Mouse (Mus musculus) kidney, adult 11 months (tissue): ENCODE data around the gene Pappa.

Experiments
- DNase-seq: peaks from one replicate; pipeline ENCODE4 v3.0.0; 2022

The Pappa gene

GRCm38 (mm10) chr4:65123741-65124224 lies at the start of gene Pappa:
Gene Pappa (plus strand): TSS chr4:65124174.
- DNase-seq = no peak

- DNase-seq = no peak
Measured at GRCm38 (mm10) chr4:65077906-65078615, 45.9 kb upstream of the Pappa start.

DNA sequence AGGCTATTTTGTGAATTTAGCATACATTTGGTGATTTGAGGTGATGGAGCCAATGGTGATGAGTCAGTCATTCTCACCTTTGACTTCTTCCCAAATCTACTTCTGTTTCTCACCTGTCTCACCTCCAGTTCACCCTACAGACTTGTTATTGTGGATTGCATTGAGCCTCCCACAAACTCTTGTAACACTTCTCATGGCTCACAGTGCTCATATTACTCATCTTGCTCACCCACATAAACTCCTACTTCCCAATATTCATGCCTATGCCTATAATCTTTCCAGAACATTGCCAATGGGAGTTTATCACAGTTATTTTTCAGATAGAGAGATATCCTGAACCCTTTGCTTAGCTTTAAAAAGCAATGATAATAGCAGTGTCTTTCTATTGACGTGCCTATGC lies 37.1 kb upstream of the Pappa start:
- no peak for DNase-seq

DNA sequence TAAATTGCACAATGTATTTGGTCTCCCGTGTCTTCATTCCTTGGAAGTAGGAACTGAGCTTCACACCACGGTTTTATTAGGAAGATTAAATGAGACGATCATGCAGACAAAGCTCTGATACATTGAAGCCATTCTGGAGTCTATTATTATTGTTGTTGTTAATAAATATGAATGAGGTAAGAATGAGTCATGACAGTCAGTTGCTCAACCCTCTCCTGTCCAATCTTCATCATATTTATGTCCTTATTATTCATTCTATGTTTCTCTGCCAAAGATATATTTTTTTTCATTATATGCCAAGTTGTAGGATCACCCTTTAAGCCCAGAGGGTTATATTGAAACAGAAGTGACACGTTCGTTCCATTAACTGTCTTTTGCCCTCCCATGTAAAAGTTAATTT lies 36.4 kb upstream of the Pappa start:
- no peak for DNase-seq

GRCm38 (mm10) chr4:65092191-65092590 lies 31.8 kb upstream of the Pappa start:
- DNase-seq = no peak

DNA sequence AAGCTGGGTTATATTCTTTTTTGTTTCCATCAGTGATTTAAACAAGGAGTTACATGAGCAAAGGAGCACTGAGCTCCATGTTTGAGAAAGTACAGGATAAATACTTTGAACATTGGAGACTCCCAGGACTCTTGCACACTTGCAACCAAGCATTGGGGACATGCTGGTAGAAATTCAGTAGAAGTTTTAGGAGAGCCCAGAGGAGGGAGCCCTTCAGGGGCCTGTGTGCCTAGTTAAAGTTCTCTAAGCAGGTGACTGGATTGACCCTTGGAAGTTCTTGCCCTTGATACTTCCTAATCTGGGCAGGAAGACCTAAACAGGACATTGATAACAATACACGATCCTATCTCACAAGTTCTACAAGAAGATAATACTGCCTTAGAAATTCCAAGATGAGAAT lies 3.6 kb upstream of the Pappa start:
- DNase-seq = no peak

DNA sequence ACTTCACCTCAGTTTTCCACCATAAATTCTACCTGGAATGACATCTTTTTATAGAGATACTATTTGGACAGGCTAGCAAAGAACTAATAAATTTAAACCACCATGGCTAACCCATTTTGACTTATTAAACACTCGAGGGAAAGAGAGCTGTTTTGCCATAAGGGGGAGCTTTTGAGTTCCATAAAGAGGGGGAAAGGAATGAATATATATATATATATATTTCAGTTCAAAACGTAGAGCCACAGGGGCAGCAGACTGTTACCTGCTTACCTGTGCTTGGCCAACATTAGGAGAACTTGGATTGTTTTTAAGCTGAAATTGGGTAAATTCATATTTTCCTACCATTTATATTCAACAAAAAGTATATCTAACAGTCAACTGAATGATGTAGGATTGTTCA lies 1.1 kb upstream of the Pappa start:
- no peak for DNase-seq

- DNase-seq = peak; percentile 21
Measured at GRCm38 (mm10) chr4:65124369-65125151, 586 bp downstream of the Pappa start.

DNA sequence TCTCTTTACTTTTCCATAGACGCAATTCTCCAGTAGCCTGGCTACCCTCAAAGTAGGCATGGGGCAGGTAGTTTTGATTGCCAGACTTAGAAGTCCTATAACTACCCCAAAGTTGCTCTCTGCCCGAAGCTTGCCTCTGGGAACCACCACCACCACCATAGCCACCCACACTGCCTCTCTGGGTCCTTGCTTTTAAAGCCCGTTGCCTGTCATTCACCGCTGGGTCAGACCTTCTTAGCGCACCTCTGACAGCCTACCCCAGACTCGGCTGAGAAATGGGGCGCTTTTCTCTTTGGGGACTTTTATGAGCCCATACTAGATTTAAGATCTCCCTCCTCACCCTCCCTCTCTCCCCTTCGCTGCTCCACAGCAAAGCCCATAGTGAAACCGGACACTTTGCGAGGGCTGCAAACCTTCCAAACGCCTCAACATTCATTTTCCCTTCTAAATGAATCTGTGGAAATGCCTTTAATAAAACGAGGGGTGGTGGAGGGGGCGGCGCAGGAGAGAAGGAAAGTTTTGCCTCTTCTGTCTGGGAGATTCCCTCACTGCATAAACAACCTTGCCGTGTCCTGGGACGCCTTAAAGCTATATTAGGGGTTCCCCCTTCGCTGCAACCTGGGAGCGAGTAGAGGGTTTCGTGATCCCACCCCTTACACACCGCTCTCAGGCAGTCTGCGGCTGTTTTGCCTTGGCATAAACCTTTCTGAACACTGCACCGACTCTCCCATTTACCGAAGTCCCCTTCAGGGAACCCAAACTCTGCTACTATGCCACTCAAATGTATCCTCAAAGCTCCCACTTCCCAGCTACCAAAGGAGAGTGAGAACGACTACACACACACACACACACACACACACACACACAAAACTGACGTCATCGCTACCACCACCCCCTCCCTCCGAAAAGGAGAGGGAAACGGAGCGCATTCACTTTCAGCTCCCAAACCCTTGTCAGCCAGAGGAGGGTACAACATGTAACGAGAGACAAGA lies 1.7 kb downstream of the Pappa start:
- peak; percentile 43 for DNase-seq

GRCm38 (mm10) chr4:65126451-65127290 lies 2.7 kb downstream of the Pappa start:
- no peak for DNase-seq

DNA sequence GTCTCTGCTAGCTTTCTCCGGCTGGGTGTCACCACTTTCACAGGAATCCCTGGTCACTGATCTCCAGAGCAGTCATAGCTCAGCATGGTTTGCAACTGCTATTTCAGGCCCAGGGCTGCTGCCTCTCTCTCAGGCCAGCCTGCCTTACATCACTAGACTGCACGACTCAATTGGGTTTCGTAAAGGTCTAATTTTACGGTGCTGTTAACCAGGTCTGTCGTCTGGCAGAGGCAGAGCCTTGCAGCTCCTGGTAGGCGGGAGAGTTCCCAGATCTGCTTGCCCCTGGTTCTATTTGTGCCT lies 3.3 kb downstream of the Pappa start:
- peak; percentile 80 for DNase-seq

DNA sequence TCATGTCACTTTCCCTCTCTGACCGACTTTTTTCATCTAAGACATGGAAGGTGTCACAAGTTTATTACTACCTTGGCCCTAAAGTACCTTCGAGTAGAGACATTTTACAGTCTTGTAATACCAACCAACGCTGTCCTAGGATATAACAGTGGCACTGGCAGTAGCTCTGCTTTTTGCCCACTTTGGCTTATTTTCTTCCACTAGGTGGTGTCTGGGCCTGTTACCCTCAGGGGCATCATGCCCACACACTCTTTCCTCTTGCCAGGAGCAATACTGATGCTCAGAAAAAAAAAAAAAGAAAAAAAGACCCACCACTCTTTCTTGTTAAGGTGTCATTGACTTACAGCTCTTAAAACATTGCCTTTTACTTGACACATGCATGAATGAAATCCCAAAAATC lies 8.7 kb downstream of the Pappa start:
- no peak for DNase-seq

- DNase-seq = no peak
Measured at GRCm38 (mm10) chr4:65134358-65134757, 10.4 kb downstream of the Pappa start.

DNA sequence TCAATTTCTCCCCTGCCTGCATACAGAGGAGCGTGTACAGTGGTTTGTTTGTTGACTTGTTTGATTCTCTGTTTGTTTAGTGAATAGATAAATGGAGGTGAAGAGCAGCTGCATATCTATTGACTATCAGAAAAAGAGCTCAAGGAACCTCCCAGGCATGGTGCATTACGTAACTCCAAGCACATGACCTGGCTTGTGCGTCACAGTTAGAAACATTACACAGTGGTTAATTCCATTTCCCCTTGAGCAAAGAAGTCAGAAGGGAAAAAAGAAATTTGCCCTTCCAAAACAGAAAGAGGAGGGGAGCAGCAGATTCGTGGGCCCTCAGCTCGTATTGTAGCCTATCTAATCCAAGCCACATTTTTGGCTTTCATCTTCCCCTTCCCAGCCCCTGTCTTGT lies 11.1 kb downstream of the Pappa start:
- DNase-seq = no peak

- DNase-seq = no peak
Measured at GRCm38 (mm10) chr4:65136541-65136940, 12.6 kb downstream of the Pappa start.

GRCm38 (mm10) chr4:65146936-65147335 lies 23.0 kb downstream of the Pappa start:
- DNase-seq = no peak

GRCm38 (mm10) chr4:65153601-65154000 lies 29.6 kb downstream of the Pappa start:
- no peak for DNase-seq

DNA sequence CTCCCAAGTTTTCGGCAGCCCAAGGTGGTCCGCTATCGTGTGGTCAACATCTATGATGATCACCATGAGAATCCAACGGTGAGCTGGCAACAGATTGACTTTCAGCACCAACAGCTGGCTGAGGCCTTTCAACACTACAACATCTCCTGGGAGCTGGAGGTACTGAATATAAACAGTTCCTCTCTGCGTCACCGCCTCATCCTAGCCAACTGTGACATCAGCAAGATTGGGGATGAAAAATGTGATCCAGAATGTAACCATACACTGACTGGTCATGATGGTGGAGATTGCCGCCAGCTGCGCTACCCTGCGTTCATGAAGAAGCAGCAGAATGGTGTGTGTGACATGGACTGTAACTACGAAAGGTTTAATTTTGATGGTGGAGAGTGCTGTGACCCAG lies 32.3 kb downstream of the Pappa start:
- DNase-seq = no peak

- DNase-seq = no peak
Measured at GRCm38 (mm10) chr4:65158651-65159050, 34.7 kb downstream of the Pappa start.

DNA sequence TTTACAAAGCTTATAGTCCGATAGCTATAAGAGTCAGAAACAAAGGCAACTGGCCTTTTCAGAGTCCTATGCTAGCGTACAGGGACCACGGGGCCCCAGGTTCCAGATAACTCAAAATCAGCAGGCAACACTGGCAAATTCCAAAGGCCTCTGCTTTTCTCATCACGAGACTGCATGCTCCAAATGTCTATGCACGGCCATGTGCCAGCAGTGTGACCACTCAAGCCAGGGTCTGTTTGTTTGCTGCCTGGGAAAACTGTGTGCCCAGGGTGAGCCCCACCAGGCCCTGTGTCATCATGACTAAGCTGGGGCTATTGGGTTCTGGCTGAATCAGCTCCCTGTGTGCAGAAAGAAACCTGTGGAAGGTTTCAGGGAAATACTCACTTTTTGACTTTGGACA lies 35.5 kb downstream of the Pappa start:
- DNase-seq = no peak

GRCm38 (mm10) chr4:65163698-65164097 lies 39.7 kb downstream of the Pappa start:
- no peak for DNase-seq

DNA sequence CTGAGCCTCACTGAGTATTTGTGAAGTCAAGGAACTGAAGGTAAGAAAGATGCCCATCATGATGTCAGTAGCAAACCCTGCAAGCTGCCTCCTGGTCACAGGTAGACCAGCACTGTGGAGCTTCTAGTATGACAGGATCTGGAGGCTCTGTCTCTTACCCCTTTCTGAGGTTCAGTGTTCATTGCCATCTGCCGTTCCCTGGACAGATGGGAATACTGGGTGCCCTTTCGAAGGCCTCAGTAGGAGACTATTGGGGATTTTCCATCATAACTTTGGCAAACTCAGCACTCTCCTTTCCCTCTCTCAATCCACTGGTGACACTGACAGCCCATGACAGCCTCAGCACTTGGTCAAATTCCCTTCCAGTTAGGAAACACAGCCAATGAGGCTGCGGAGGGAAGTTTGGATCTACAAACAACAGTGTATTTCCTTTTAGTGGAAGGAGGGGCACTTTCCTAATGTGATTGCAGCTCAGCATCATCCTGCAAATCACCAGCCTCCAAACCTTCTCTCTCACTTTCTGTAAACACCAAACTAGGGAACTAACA lies 42.4 kb downstream of the Pappa start:
- no peak for DNase-seq
